Mouse (Mus musculus) hindbrain, postnatal 0 days (tissue): ENCODE data around the gene Oprd1. TPM values are rescaled to one million over a fixed set of nuclear protein-coding genes. Genes with fewer than 3 reads are reported as not detected.
A peak's percentile ranks its signal among the peaks of the same experiment; 100 is the strongest.

Experiments
- ATAC-seq: fragments of 200-750 bp; cut with Nextera tagmentation; 2 replicates; pipeline ENCODE4 v1.8.0; 2017; ENCODE audit warnings: mild to moderate bottlenecking, moderate TSS enrichment, moderate library complexity
- DNase-seq: peaks from one replicate; pipeline ENCODE4 v3.0.0-alpha.2; 2015; ENCODE audit warnings: low spot score
- H3K27ac ChIP-seq: fragments of 300-500 bp; sonication (generic); 2 replicates; pipeline ENCODE4 v1.5.1; 2014; ENCODE audit warnings: mild to moderate bottlenecking
- H3K27me3 ChIP-seq: fragments of 300-500 bp; sonication (generic); 2 replicates; pipeline ENCODE4 v1.6.1; 2014; ENCODE audit warnings: low read length, mixed read lengths; ENCODE audit not compliant: insufficient read depth
- H3K36me3 ChIP-seq: fragments of 300-500 bp; sonication (generic); 2 replicates; pipeline ENCODE4 v1.6.1; 2014; ENCODE audit warnings: low read length, mixed read lengths; ENCODE audit not compliant: insufficient read depth
- H3K4me1 ChIP-seq: fragments of 300-500 bp; sonication (generic); 2 replicates; pipeline ENCODE4 v1.6.1; 2014; ENCODE audit warnings: antibody characterized with exemption, low read length, mixed read lengths; ENCODE audit not compliant: insufficient read depth
- H3K4me2 ChIP-seq: fragments of 300-500 bp; sonication (generic); 2 replicates; pipeline ENCODE4 v1.6.1; 2014; ENCODE audit warnings: low read depth, mild to moderate bottlenecking, low read length, moderate library complexity, mixed read lengths
- H3K4me3 ChIP-seq: fragments of 300-500 bp; sonication (generic); 2 replicates; pipeline ENCODE4 v1.5.1; 2014; ENCODE audit warnings: low read length
- H3K9ac ChIP-seq: fragments of 300-500 bp; sonication (generic); replicated peaks from 2 replicates; pipeline ENCODE4 v1.6.1; 2014; ENCODE audit warnings: mild to moderate bottlenecking, low read length, moderate library complexity, mixed read lengths
- H3K9me3 ChIP-seq: fragments of 300-500 bp; sonication (generic); 2 replicates; pipeline ENCODE4 v1.6.1; 2016; ENCODE audit warnings: low read length, mixed read lengths
- CTCF ChIP-seq: IDR thresholded peaks from 2 replicates; pipeline ENCODE4 v1.5.1; 2016; ENCODE audit warnings: antibody characterized with exemption, control low read depth, low read depth
- WGBS: fragments of 180-500 bp; shearing (Covaris S2); extraction: QIAGEN DNeasy Blood & Tissue Kit; methylation state at CpG from one replicate; pipeline ENCODE4 v1.1.7; 2014; 5-methylcytosine and 5-hydroxymethylcytosine counted together
- polyA plus RNA-seq: library from polyadenylated mRNA; unstranded; fragments of >200 nt; fragmentation: Nextera tagmentation; extraction: Ambion mirVana; gene quantifications from 2 replicates; pipeline ENCODE4 v1.2.1, GENCODE M21; 2015
- total RNA-seq: library from RNA; depleted of rRNA; stranded (reverse); fragments of >200 nt; gene quantifications from 2 replicates; pipeline ENCODE4 v1.2.3, GENCODE M21; 2014

Oprd1 gene
- total and polyA plus RNA-seq, 2 experiments from 2014 or later = 0.86 to 3.5 TPM

GRCm38 (mm10) chr4:132156941-132157622, 12.8 kb upstream of the Oprd1 start:
- no peak overlapping the region for H3K9ac ChIP-seq
- H3K27ac ChIP-seq = no peak overlapping the region
- no peak for ATAC-seq
- no peak overlapping the region for H3K4me3 ChIP-seq
- DNase-seq = no peak
- no peaks in the 10 kb centered on the region for H3K27me3 ChIP-seq
- no peaks in the 10 kb centered on the region for H3K9me3 ChIP-seq
- no peak overlapping the region for H3K4me2 ChIP-seq
- H3K36me3 ChIP-seq = no peaks in the 10 kb centered on the region
- no peaks in the 10 kb centered on the region for H3K4me1 ChIP-seq
- WGBS = 55% methylated on average over 12 of the region's 12 CpGs
- no peak for TF ChIP-seq CTCF

GRCm38 (mm10) chr4:132154877-132155670, 10.8 kb upstream of the Oprd1 start:
- Histone ChIP-seq H3K4me1 (no peaks in the 10 kb centered on the region), H3K9ac (no peak overlapping the region), H3K9me3 (no peaks in the 10 kb centered on the region), H3K27ac (no peak overlapping the region), H3K27me3 (no peaks in the 10 kb centered on the region), H3K36me3 (no peaks in the 10 kb centered on the region), H3K4me3 (no peak overlapping the region), H3K4me2 (no peak overlapping the region)
- DNase-seq (peak; percentile 32), ATAC-seq (no peak)
- WGBS = 3% methylated on average over 6 of the region's 6 CpGs
- no peak for TF ChIP-seq CTCF

DNA sequence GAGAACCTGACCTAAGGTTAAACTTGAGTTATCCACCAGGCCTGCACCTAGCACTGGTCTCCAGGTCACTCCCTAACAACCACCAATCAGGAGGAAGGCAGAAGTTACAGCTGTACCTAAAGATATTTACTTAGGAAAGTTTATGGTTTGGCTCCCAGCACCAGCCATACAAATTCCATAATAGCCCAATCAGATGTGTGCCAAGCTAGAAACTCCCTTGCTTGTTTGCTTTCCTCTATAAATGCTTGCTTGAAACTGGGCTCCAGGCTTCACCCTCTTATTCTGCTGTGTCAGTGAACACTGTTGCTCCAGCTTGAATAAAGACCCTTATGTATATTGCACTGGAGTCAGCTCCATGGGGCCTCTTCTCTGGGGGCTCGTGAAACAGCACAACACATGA, 7.4 kb upstream of the Oprd1 start:
- no peaks in the 10 kb centered on the region for H3K9me3 ChIP-seq
- WGBS = 61% methylated on average over 1 of the region's 1 CpGs
- no peak overlapping the region for H3K9ac ChIP-seq

GRCm38 (mm10) chr4:132146201-132146600, 1.9 kb upstream of the Oprd1 start:
- H3K27me3 ChIP-seq = peaks cover 36% of the 10 kb centered on the region
- H3K9me3 ChIP-seq = no peaks in the 10 kb centered on the region
- H3K4me3 ChIP-seq = no peak overlapping the region
- DNase-seq (no peak), ATAC-seq (no peak)
- no peak overlapping the region for H3K27ac ChIP-seq
- 74% methylated on average over 5 of the region's 5 CpGs for WGBS
- no peaks in the 10 kb centered on the region for H3K4me1 ChIP-seq
- H3K9ac ChIP-seq = no peak overlapping the region
- H3K4me2 ChIP-seq = no peak overlapping the region
- H3K36me3 ChIP-seq = no peaks in the 10 kb centered on the region
- peak; percentile 34; the same call in 1 of the 2 replicates for TF ChIP-seq CTCF

More for the DNA sequence above, 7.4 kb upstream of the Oprd1 start:
- no peak for TF ChIP-seq CTCF
- H3K27ac ChIP-seq = no peak overlapping the region
- no peaks in the 10 kb centered on the region for H3K36me3 ChIP-seq
- no peak overlapping the region for H3K4me3 ChIP-seq
- H3K4me2 ChIP-seq = no peak overlapping the region
- H3K27me3 ChIP-seq = no peaks in the 10 kb centered on the region
- DNase-seq = no peak
- no peak for ATAC-seq
- H3K4me1 ChIP-seq = no peaks in the 10 kb centered on the region

DNA sequence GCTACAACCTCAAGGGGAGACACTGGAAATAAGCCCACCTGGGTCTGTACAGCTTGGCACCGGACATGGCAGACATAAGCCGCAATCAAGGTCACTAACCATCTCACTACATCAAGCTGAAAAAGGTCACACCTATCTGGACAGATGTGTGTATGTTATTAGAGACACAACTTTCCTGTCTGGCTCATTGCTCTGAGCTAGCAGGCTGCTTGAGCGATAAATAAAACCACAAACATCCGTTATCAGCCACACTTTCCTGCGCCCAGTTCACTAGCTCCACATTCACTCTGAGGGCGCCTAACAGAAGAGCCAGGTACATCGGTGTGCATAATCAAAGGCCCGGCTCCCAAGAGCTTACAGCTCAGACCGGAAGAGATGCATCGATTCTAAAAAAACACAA, 806 bp upstream of the Oprd1 start:
- Histone ChIP-seq H3K36me3 (no peaks in the 10 kb centered on the region), H3K9ac (no peak overlapping the region), H3K4me3 (no peak overlapping the region), H3K4me2 (peak overlapping the region; percentile 58), H3K9me3 (no peaks in the 10 kb centered on the region), H3K27me3 (peaks cover 36% of the 10 kb centered on the region), H3K4me1 (no peaks in the 10 kb centered on the region), H3K27ac (no peak overlapping the region)
- no peak for DNase-seq
- WGBS = 43% methylated on average over 10 of the region's 10 CpGs
- no peak for ATAC-seq
- TF ChIP-seq CTCF = no peak

- ATAC-seq (no peak), DNase-seq (no peak)
- Histone ChIP-seq H3K4me2 (no peak overlapping the region), H3K36me3 (no peaks in the 10 kb centered on the region), H3K9ac (no peak overlapping the region), H3K4me1 (no peaks in the 10 kb centered on the region), H3K27me3 (peaks cover 13% of the 10 kb centered on the region), H3K9me3 (no peaks in the 10 kb centered on the region), H3K27ac (no peak overlapping the region), H3K4me3 (no peak overlapping the region)
- 95% methylated on average over 2 of the region's 2 CpGs for WGBS
- TF ChIP-seq CTCF = no peak
Observed at GRCm38 (mm10) chr4:132138640-132139039, 5.6 kb downstream of the Oprd1 start.

GRCm38 (mm10) chr4:132137013-132137412, 7.3 kb downstream of the Oprd1 start:
- Histone ChIP-seq H3K9me3 (no peaks in the 10 kb centered on the region), H3K36me3 (no peaks in the 10 kb centered on the region), H3K4me1 (no peaks in the 10 kb centered on the region), H3K9ac (no peak overlapping the region), H3K4me2 (no peak overlapping the region), H3K27ac (no peak overlapping the region), H3K4me3 (no peak overlapping the region), H3K27me3 (0 out of 2 replicates have a peak, but pooled peaks cover 4% of the 10 kb centered on the region)
- ATAC-seq (no peak), DNase-seq (no peak)
- 74% methylated on average over 7 of the region's 7 CpGs for WGBS
- TF ChIP-seq CTCF = no peak
